Mouse (Mus musculus) heart, adult 2 months (tissue): ENCODE measurements at regions not wholly inside any gene's neighbourhood (a gene's known extent, or its start where the extent isn't known, plus 50 kb on each side); places are given as distances from the start of the nearest gene placed in this dataset.

Experiments used
- DNase-seq, 2 experiments: peaks; one replicate each; pipeline ENCODE4 v3.0.0; 2021
- H3K27ac ChIP-seq: fragments of 200-600 bp; 2 replicates; pipeline ENCODE4 v1.8.1; 2022
- H3K27me3 ChIP-seq: fragments of 200-500 bp; 2 replicates; pipeline ENCODE4 v1.6.1; 2012; ENCODE audit warnings: mild to moderate bottlenecking, low read length, inconsistent platforms, mixed read lengths; ENCODE audit not compliant: control insufficient read depth, insufficient read depth
- H3K36me3 ChIP-seq: fragments of 200-500 bp; 2 replicates; pipeline ENCODE4 v1.6.1; 2012; ENCODE audit warnings: low read length, inconsistent platforms; ENCODE audit not compliant: control insufficient read depth, insufficient read depth
- H3K4me1 ChIP-seq: fragments of 200-500 bp; 2 replicates; pipeline ENCODE4 v1.6.1; 2011; ENCODE audit warnings: low read length; ENCODE audit not compliant: control insufficient read depth, insufficient read depth
- H3K4me3 ChIP-seq: fragments of 200-600 bp; 2 replicates; pipeline ENCODE4 v1.8.1; 2022
- H3K79me2 ChIP-seq: fragments of 200-500 bp; replicated peaks from 2 replicates; pipeline ENCODE4 v1.6.1; 2012; ENCODE audit warnings: mild to moderate bottlenecking, inconsistent platforms, low read length, moderate library complexity, mixed read lengths; ENCODE audit not compliant: control insufficient read depth, insufficient read depth
- H3K9ac ChIP-seq: fragments of 200-500 bp; 2 replicates; pipeline ENCODE4 v1.6.1; 2012; ENCODE audit warnings: low read depth, mild to moderate bottlenecking, control low read depth, inconsistent platforms, low read length, mixed read lengths
- CTCF ChIP-seq: fragments of 200-600 bp; IDR thresholded peaks from 2 replicates; pipeline ENCODE4 v1.8.1; 2022; ENCODE audit warnings: antibody characterized with exemption, mild to moderate bottlenecking, moderate library complexity
- EP300 ChIP-seq: fragments of 200-500 bp; IDR thresholded peaks from 2 replicates; pipeline ENCODE4 v1.6.1; 2011; ENCODE audit warnings: low read depth, low read length, control low read depth; ENCODE audit not compliant: insufficient read depth
- POLR2A ChIP-seq: fragments of 200-500 bp; IDR thresholded peaks from 2 replicates; pipeline ENCODE4 v1.6.1; 2011; ENCODE audit warnings: mild to moderate bottlenecking, low read depth, low read length, control low read depth; ENCODE audit not compliant: insufficient read depth
- WGBS: fragments of 180-500 bp; shearing (Covaris S2); methylation state at CpG from one replicate; pipeline ENCODE4 v1.1.7; 2018; 5-methylcytosine and 5-hydroxymethylcytosine counted together
- intact Hi-C: fragments of 180-260 bp; cut with DNase I; formaldehyde crosslinking; loops from one replicate; pipeline ENCODE4 v1.15.1; 2025

GRCm38 (mm10) chr14:112895561-112895960 lies 418.8 kb upstream of the Tpm3-rs7 start:
- TF ChIP-seq CTCF (peak; percentile 53), EP300 (no peak)
- Histone ChIP-seq H3K9ac (no peak overlapping the region), H3K36me3 (no peaks in the 10 kb centered on the region), H3K27me3 (no peaks in the 10 kb centered on the region), H3K27ac (no peak overlapping the region), H3K4me3 (no peak overlapping the region), H3K79me2 (no peaks in the 10 kb centered on the region), H3K4me1 (no peaks in the 10 kb centered on the region)
- DNase-seq, result no peak
- WGBS, result 26% methylated on average over 2 of the region's 2 CpGs
- intact Hi-C loops, result no loop called here

- no peaks in the 10 kb centered on the region for H3K36me3 ChIP-seq
- H3K27ac ChIP-seq, result no peak overlapping the region
- intact Hi-C loops, result no loop called here
- H3K4me3 ChIP-seq, result no peak overlapping the region
- WGBS, result 61% methylated on average over 1 of the region's 1 CpGs
- no peaks in the 10 kb centered on the region for H3K27me3 ChIP-seq
- TF ChIP-seq POLR2A (no peak), CTCF (no peak), EP300 (no peak)
- no peak overlapping the region for H3K9ac ChIP-seq
- H3K79me2 ChIP-seq, result no peaks in the 10 kb centered on the region
- DNase-seq, result no peak
- no peaks in the 10 kb centered on the region for H3K4me1 ChIP-seq
These were observed 413.2 kb upstream of the Tpm3-rs7 start for GRCm38 (mm10) chr14:112901171-112901570.

- intact Hi-C loops, result no loop called here
- Histone ChIP-seq H3K27ac (no peak overlapping the region), H3K36me3 (no peaks in the 10 kb centered on the region), H3K79me2 (no peaks in the 10 kb centered on the region), H3K4me3 (no peak overlapping the region), H3K4me1 (no peaks in the 10 kb centered on the region), H3K27me3 (no peaks in the 10 kb centered on the region), H3K9ac (no peak overlapping the region)
- DNase-seq, result no peak
- TF ChIP-seq POLR2A, result no peak
- no peak for TF ChIP-seq EP300
- TF ChIP-seq CTCF, result no peak
- 91% methylated on average over 1 of the region's 1 CpGs for WGBS
These were observed 397.3 kb upstream of the Tpm3-rs7 start for GRCm38 (mm10) chr14:112917148-112917547.
